In the genomic region with DNA sequence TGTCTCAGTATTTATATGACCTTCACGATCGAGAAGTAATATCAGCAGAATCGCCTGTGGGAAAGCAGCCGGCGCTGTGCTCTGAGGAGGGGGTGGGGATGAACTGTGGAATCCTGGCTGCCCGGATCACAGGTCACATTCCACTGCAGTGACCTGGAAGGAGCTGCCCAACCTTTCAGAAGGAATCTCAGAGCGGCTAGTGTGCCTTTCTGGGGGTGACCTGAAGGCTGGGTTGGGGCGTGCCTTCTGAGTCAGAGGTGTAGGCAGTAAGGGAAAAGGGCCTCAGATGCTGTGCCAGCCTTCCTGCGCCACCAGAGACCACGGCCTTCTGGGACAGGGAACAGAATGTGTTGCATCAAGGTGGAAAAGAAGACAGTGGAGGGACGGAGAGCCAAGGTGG, we compare ENCODE assay signal across 18 mouse cellular contexts. TPM values are rescaled to one million over a fixed set of nuclear protein-coding genes. Genes with fewer than 3 reads are reported as not detected.
DNase-seq lines count a peak whose midpoint lies in the region; ATAC-seq and TF ChIP-seq lines count a peak whose summit lies in the region.
"Had no signal": no experiment of that assay in that cellular context is flagged by ENCODE, and none has a peak within 500 bp of the region (broad histone marks: within the 10 kb centered on the region; RNA-seq: fewer than 3 reads in every experiment).

No protein-coding gene starts in this region.

- TF ChIP-seq CTCF in left cerebral cortex, adult 2 months (IDR thresholded peaks at IDR 0.05) = no peak

- ATAC-seq in heart, embryonic 13.5 days (ENCODE audit: extremely low read depth, insufficient number of reproducible peaks, low FRiP score, low TSS enrichment) = no peak
- ATAC-seq in embryonic facial prominence, embryonic 13.5 days (ENCODE audit: insufficient number of reproducible peaks, insufficient read depth, low FRiP score, low TSS enrichment, low read depth) = no peak
- ATAC-seq: hindbrain, embryonic 16.5 days had no signal

- DNase-seq in heart, adult 18-20 months = no peak
- DNase-seq in 3T3-L1 (ENCODE audit: low read depth, low spot score) = peak; percentile 58
- peak; percentile 73 for DNase-seq in kidney, postnatal 14 days
- DNase-seq in left cerebral cortex, adult 2 months (ENCODE audit: extremely low spot score in 1 of 2, low spot score in 2 of 2) = no peak
- DNase-seq in adipocyte (ENCODE audit: low spot score) = no peak
- no peak for DNase-seq in heart, postnatal 36 days
- DNase-seq: adrenal gland, adult 2 months; B cell, adult 2 months; cerebellum, postnatal 25 days; layer of hippocampus, postnatal 36 days; liver, embryonic 13.5 days had no signal

- no peak overlapping the region for H3K4me3 ChIP-seq in heart, embryonic 13.5 days
- H3K4me3 ChIP-seq in embryonic facial prominence, embryonic 13.5 days = no peak overlapping the region
- H3K4me3 ChIP-seq in left cerebral cortex, adult 2 months = no peak overlapping the region
- H3K4me3 ChIP-seq: erythroblast, embryonic 14.5 days; liver, embryonic 13.5 days had no signal

- peak overlapping the region; percentile 47; the same call in 1 of the 2 replicates for H3K9ac ChIP-seq in heart, embryonic 13.5 days
- 0 out of 2 replicates have a peak overlapping the region, but pooled peaks have one; percentile 27 for H3K9ac ChIP-seq in embryonic facial prominence, embryonic 13.5 days
- H3K9ac ChIP-seq: liver, embryonic 13.5 days had no signal

- H3K4me2 ChIP-seq in heart, embryonic 13.5 days = no peak overlapping the region
- no peak overlapping the region for H3K4me2 ChIP-seq in embryonic facial prominence, embryonic 13.5 days
- H3K4me2 ChIP-seq: heart, embryonic 11.5 days; liver, embryonic 13.5 days had no signal

- H3K27me3 ChIP-seq in heart, embryonic 13.5 days (replicated peaks) = 0 out of 2 replicates have a peak, but pooled peaks cover 4% of the 10 kb centered on the region
- no peaks in the 10 kb centered on the region for H3K27me3 ChIP-seq in embryonic facial prominence, embryonic 13.5 days
- H3K27me3 ChIP-seq: liver, embryonic 13.5 days had no signal

- intact Hi-C loops in left cerebral cortex, adult 2 months (cut with DNase I) = no loop called here
- intact Hi-C loops in heart, postnatal 36 days (cut with DNase I) = no loop called here

- H3K27ac ChIP-seq in heart, embryonic 13.5 days (replicated peaks) = no peak overlapping the region
- no peak overlapping the region for H3K27ac ChIP-seq in embryonic facial prominence, embryonic 13.5 days
- no peak overlapping the region for H3K27ac ChIP-seq in left cerebral cortex, adult 2 months
- H3K27ac ChIP-seq: liver, embryonic 13.5 days; macrophage had no signal

- WGBS in heart, embryonic 13.5 days = 37% methylated on average over 11 of the region's 11 CpGs
- 25% methylated on average over 11 of the region's 11 CpGs for WGBS in embryonic facial prominence, embryonic 13.5 days

- 0 out of 2 replicates have a peak, but pooled peaks cover 3% of the 10 kb centered on the region for H3K9me3 ChIP-seq in heart, embryonic 13.5 days
- H3K9me3 ChIP-seq in embryonic facial prominence, embryonic 13.5 days = peaks cover 3% of the 10 kb centered on the region; the same call in 1 of the 2 replicates

- H3K4me1 ChIP-seq in heart, embryonic 13.5 days = peaks cover 10% of the 10 kb centered on the region
- H3K4me1 ChIP-seq in embryonic facial prominence, embryonic 13.5 days = peaks cover 8% of the 10 kb centered on the region
- H3K4me1 ChIP-seq: liver, embryonic 13.5 days had no signal

- no peaks in the 10 kb centered on the region for H3K36me3 ChIP-seq in heart, embryonic 13.5 days
- no peaks in the 10 kb centered on the region for H3K36me3 ChIP-seq in embryonic facial prominence, embryonic 13.5 days
- H3K36me3 ChIP-seq: G1E; liver, embryonic 13.5 days had no signal

RNA-seq across cellular contexts. Expression of a gene that starts 12.3 kb away (rescaled TPM):
- 0.11 and 0.23 TPM in 2 replicates for polyA plus RNA-seq in heart, embryonic 13.5 days (2015; fragmentation: Nextera tagmentation; extraction: Ambion mirVana)
- total RNA-seq in heart, adult 18-20 months (2021) = not detected
- polyA plus RNA-seq in embryonic facial prominence, embryonic 13.5 days (2015; fragmentation: Nextera tagmentation; extraction: Ambion mirVana) = 2.8 and 3.9 TPM in 2 replicates
- under 1 TPM; 0.30 to 0.86 TPM for total RNA-seq in left cerebral cortex, adult 2 months (2021)
- not detected for total RNA-seq in heart, postnatal 36 days (2021)
- total RNA-seq: adrenal gland, adult 2 months; G1E; layer of hippocampus, postnatal 36 days had no signal
- polyA plus RNA-seq: adrenal gland, adult 2 months; G1E; macrophage had no signal

RNA-seq across cellular contexts. Expression of a gene that starts 25.1 kb away (rescaled TPM):
- 40.3 and 46.5 TPM in 2 replicates for polyA plus RNA-seq in heart, embryonic 13.5 days (2015; fragmentation: Nextera tagmentation; extraction: Ambion mirVana)
- 1 to 10 TPM; 1.1 to 1.3 TPM for total RNA-seq in heart, adult 18-20 months (2021)
- polyA plus RNA-seq in embryonic facial prominence, embryonic 13.5 days (2015; fragmentation: Nextera tagmentation; extraction: Ambion mirVana) = 41.6 and 43.6 TPM in 2 replicates
- total RNA-seq in left cerebral cortex, adult 2 months (2021) = 10 to 100 TPM in 1 of 2 experiments, 1 to 10 TPM in 1; 9.6 to 13.9 TPM
- total RNA-seq in heart, postnatal 36 days (2021) = 1 to 10 TPM; 1.1 to 1.2 TPM
- polyA plus RNA-seq: erythroblast, embryonic 14.5 days; G1E had no signal

RNA-seq across cellular contexts. Expression of a gene that starts 34.7 kb away (rescaled TPM):
- 94.7 and 106 TPM in 2 replicates for polyA plus RNA-seq in heart, embryonic 13.5 days (2015; fragmentation: Nextera tagmentation; extraction: Ambion mirVana)
- 10 to 100 TPM; 21.5 to 21.8 TPM for total RNA-seq in heart, adult 18-20 months (2021)
- 137 and 148 TPM in 2 replicates for polyA plus RNA-seq in embryonic facial prominence, embryonic 13.5 days (2015; fragmentation: Nextera tagmentation; extraction: Ambion mirVana)
- total RNA-seq in left cerebral cortex, adult 2 months (2021) = 10 to 100 TPM; 55.8 to 61.1 TPM
- 10 to 100 TPM; 24.0 to 24.7 TPM for total RNA-seq in heart, postnatal 36 days (2021)

RNA-seq across cellular contexts. Expression of a gene that starts 55.0 kb away (rescaled TPM):
- polyA plus RNA-seq in heart, embryonic 13.5 days (2015; fragmentation: Nextera tagmentation; extraction: Ambion mirVana) = 116 and 121 TPM in 2 replicates
- 100 to 1,000 TPM; 171 to 173 TPM for total RNA-seq in heart, adult 18-20 months (2021)
- polyA plus RNA-seq in embryonic facial prominence, embryonic 13.5 days (2015; fragmentation: Nextera tagmentation; extraction: Ambion mirVana) = 24.2 and 25.8 TPM in 2 replicates
- total RNA-seq in left cerebral cortex, adult 2 months (2021) = 1 to 10 TPM; 3.5 to 4.7 TPM
- total RNA-seq in heart, postnatal 36 days (2021) = 100 to 1,000 TPM; 159 to 209 TPM

Comparison
In these comparisons a context has a peak if more than half of its experiments do, and no peak if none do; other contexts are left out.
1. DNase-seq: peak in 3T3-L1 (single experiment) and kidney, postnatal 14 days (single experiment); none in heart, adult 18-20 months (0 of 2), left cerebral cortex, adult 2 months (0 of 2), adipocyte (single experiment) and heart, postnatal 36 days (0 of 2).
2. RNA of a gene that starts 25.1 kb away (total RNA-seq): 9.6 to 13.9 TPM in left cerebral cortex, adult 2 months; 1.1 to 1.3 TPM in heart, adult 18-20 months and 1.1 to 1.2 TPM in heart, postnatal 36 days; every median in the first group is over 4 times any median in the second.